Mouse (Mus musculus) kidney, embryonic 16.5 days (tissue): ENCODE measurements at regions not wholly inside any gene's neighbourhood (a gene's known extent, or its start where the extent isn't known, plus 50 kb on each side); places are given as distances from the start of the nearest gene placed in this dataset.

ENCODE experiments used
- ATAC-seq: fragments of 200-750 bp; cut with Nextera tagmentation; 2 replicates; pipeline ENCODE4 v1.8.0; 2017; ENCODE audit warnings: moderate TSS enrichment; ENCODE audit not compliant: low FRiP score, low TSS enrichment
- H3K27ac ChIP-seq: fragments of 300-500 bp; sonication (generic); 2 replicates; pipeline ENCODE4 v1.5.1; 2014; ENCODE audit warnings: low read length
- H3K27me3 ChIP-seq: fragments of 300-500 bp; sonication (generic); 2 replicates; pipeline ENCODE4 v1.6.1; 2014; ENCODE audit warnings: low read length, control low read depth, mixed read lengths; ENCODE audit not compliant: insufficient read depth
- H3K36me3 ChIP-seq: fragments of 300-500 bp; sonication (generic); 2 replicates; pipeline ENCODE4 v1.6.1; 2014; ENCODE audit warnings: low read length, control low read depth, mixed read lengths; ENCODE audit not compliant: insufficient read depth
- H3K4me1 ChIP-seq: fragments of 300-500 bp; sonication (generic); 2 replicates; pipeline ENCODE4 v1.6.1; 2014; ENCODE audit warnings: low read length, control low read depth, mixed read lengths; ENCODE audit not compliant: insufficient read depth
- H3K4me2 ChIP-seq: fragments of 300-500 bp; sonication (generic); replicated peaks from 2 replicates; pipeline ENCODE4 v1.6.1; 2014; ENCODE audit warnings: low read depth, low read length
- H3K4me3 ChIP-seq: fragments of 300-500 bp; sonication (generic); 2 replicates; pipeline ENCODE4 v1.5.1; 2014; ENCODE audit warnings: mild to moderate bottlenecking, low read length
- H3K9ac ChIP-seq: fragments of 300-500 bp; sonication (generic); replicated peaks from 2 replicates; pipeline ENCODE4 v1.6.1; 2014; ENCODE audit warnings: low read length
- H3K9me3 ChIP-seq: fragments of 300-500 bp; sonication (generic); 2 replicates; pipeline ENCODE4 v1.6.1; 2016; ENCODE audit warnings: low read length, control low read depth
- WGBS: fragments of 180-500 bp; shearing (Covaris S2); extraction: QIAGEN DNeasy Blood & Tissue Kit; methylation state at CpG from one replicate; pipeline ENCODE4 v1.1.7; 2014; 5-methylcytosine and 5-hydroxymethylcytosine counted together

GRCm38 (mm10) chrX:19162958-19163357 lies 318.2 kb downstream of the Tex13c3 start:
- Histone ChIP-seq H3K4me3 (no peak overlapping the region), H3K4me1 (no peaks in the 10 kb centered on the region), H3K36me3 (no peaks in the 10 kb centered on the region), H3K9ac (no peak overlapping the region), H3K9me3 (no peaks in the 10 kb centered on the region), H3K27me3 (no peaks in the 10 kb centered on the region), H3K27ac (no peak overlapping the region), H3K4me2 (no peak overlapping the region)
- 83% methylated on average over 1 of the region's 1 CpGs for WGBS
- no peak for ATAC-seq

DNA sequence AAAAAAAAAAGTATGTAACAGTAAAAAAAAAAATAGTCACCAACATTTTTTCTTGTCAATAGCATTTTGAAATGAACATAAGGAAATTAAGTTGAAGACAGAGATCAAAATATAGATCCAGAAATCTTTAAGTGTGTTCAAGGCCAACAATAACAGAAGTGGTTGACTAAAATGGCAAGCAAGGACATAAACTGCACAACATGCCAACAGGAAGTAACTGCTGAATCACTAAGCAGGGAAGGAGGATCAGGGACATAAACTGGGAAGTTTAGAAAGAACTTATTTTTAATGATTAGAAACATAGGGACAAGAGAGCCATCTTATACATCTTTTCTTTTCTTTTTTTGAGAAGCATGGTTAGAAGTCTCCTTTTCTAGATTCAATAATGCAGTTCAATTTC lies 318.8 kb downstream of the Tex13c3 start:
- H3K27ac ChIP-seq: no peak overlapping the region

GRCm38 (mm10) chrX:19160275-19160930 lies 320.7 kb downstream of the Tex13c3 start:
- Histone ChIP-seq H3K9me3 (no peaks in the 10 kb centered on the region), H3K4me2 (no peak overlapping the region), H3K27me3 (no peaks in the 10 kb centered on the region), H3K4me1 (no peaks in the 10 kb centered on the region), H3K9ac (no peak overlapping the region), H3K36me3 (no peaks in the 10 kb centered on the region), H3K27ac (no peak overlapping the region), H3K4me3 (no peak overlapping the region)
- no peak for ATAC-seq
- 75% methylated on average over 3 of the region's 3 CpGs for WGBS

More for the DNA sequence above, 318.8 kb downstream of the Tex13c3 start:
- no peaks in the 10 kb centered on the region for H3K27me3 ChIP-seq
- no peak overlapping the region for H3K4me2 ChIP-seq
- H3K36me3 ChIP-seq: no peaks in the 10 kb centered on the region
- H3K9ac ChIP-seq: no peak overlapping the region
- no peaks in the 10 kb centered on the region for H3K4me1 ChIP-seq
- ATAC-seq: no peak
- no peaks in the 10 kb centered on the region for H3K9me3 ChIP-seq
- no peak overlapping the region for H3K4me3 ChIP-seq

- no peak overlapping the region for H3K27ac ChIP-seq
- no peak for ATAC-seq
Observed at GRCm38 (mm10) chrX:19157464-19158203, 323.5 kb downstream of the Tex13c3 start.

DNA sequence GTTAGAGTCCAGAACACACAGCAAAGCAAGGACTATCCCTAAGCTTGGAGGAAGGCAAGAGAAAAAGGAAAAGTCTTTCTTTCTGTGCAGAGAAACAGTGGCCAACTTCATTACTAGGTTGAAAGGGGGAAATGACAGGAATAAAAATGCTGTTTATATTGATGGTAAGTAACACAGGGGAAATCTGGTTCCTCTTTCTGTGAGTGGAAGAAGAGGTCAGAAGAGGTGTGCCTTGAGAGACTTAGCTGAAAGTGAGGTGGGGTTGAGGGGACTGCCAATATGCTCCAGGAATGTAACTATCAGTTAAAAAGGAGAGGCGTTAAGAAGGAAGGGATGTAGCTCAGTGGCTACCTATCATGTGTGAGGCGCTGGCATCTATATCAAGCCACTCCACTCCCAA lies 327.5 kb downstream of the Tex13c3 start:
- Histone ChIP-seq H3K4me1 (no peaks in the 10 kb centered on the region), H3K4me2 (no peak overlapping the region), H3K4me3 (no peak overlapping the region), H3K36me3 (no peaks in the 10 kb centered on the region), H3K27me3 (no peaks in the 10 kb centered on the region), H3K27ac (no peak overlapping the region), H3K9me3 (no peaks in the 10 kb centered on the region), H3K9ac (no peak overlapping the region)
- 85% methylated on average over 2 of the region's 2 CpGs for WGBS
- no peak for ATAC-seq

More at GRCm38 (mm10) chrX:19157464-19158203, 323.5 kb downstream of the Tex13c3 start:
- Histone ChIP-seq H3K4me3 (no peak overlapping the region), H3K27me3 (no peaks in the 10 kb centered on the region), H3K36me3 (no peaks in the 10 kb centered on the region), H3K9me3 (no peaks in the 10 kb centered on the region), H3K9ac (no peak overlapping the region), H3K4me2 (no peak overlapping the region), H3K4me1 (no peaks in the 10 kb centered on the region)
- 76% methylated on average over 6 of the region's 6 CpGs for WGBS

DNA sequence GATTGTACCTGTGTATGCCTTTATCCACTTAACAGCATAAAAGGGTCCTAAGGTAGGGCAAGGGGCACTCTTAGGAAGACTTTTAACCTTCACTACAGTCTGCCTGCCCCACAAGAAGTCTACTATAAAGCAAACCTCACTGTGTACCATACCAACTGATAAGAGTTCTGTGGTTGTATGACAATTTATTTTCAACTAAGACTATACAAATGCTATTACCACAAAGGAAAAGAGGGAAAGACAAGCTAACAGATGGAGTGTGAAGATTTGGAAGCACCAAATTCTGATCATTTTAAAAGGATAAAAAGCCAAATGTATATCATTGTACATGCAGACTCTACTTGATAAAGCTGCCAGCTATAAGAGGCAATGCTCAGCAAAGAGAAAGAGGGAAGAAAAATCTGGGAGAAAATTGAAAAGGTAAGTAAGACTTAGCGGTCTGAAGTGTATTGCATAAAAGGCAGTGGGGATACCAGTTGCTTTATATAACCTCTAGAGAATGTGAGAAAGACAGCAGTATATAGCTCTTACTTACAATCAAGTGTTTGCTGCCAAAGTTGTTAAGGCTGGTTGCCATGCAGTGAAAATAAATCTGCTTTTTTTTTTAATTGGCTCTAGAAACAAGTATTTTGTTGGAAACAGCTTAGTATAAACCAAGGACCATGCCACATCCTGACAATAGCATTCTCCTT lies 328.8 kb downstream of the Tex13c3 start:
- Histone ChIP-seq H3K4me3 (no peak overlapping the region), H3K4me2 (no peak overlapping the region), H3K36me3 (no peaks in the 10 kb centered on the region), H3K27me3 (no peaks in the 10 kb centered on the region), H3K4me1 (no peaks in the 10 kb centered on the region), H3K9ac (no peak overlapping the region), H3K27ac (no peak overlapping the region), H3K9me3 (no peaks in the 10 kb centered on the region)
- 93% methylated on average over 1 of the region's 1 CpGs for WGBS
- no peak for ATAC-seq

DNA sequence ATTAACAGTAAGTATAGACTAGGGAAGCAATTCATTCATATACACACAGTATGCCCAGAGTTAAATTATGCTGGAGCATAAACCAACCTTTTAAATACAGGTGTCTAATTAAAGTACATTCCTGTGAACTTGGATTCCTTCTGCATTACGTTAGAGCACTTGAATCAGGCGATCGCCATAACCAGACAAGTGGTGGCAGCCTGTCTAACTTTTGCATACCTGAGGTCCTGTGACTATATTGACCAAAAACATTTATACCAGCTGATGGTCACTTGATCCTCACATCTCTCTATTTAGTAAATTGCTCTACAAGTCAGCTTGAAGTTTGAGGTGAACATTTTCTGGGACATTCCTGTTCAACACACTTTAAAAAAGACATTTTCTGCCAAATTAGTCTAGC lies 330.5 kb downstream of the Tex13c3 start:
- WGBS: 88% methylated on average over 3 of the region's 3 CpGs

GRCm38 (mm10) chrX:19148672-19149071 lies 332.4 kb downstream of the Tex13c3 start:
- no peaks in the 10 kb centered on the region for H3K9me3 ChIP-seq
- H3K9ac ChIP-seq: no peak overlapping the region
- 75% methylated on average over 1 of the region's 1 CpGs for whole genome bisulfite sequencing
- no peaks in the 10 kb centered on the region for H3K27me3 ChIP-seq
- no peak overlapping the region for H3K4me3 ChIP-seq
- H3K4me2 ChIP-seq: no peak overlapping the region
- ATAC-seq: no peak
- H3K36me3 ChIP-seq: no peaks in the 10 kb centered on the region
- no peaks in the 10 kb centered on the region for H3K4me1 ChIP-seq
- H3K27ac ChIP-seq: no peak overlapping the region

More for the DNA sequence above, 330.5 kb downstream of the Tex13c3 start:
- ATAC-seq: no peak
- Histone ChIP-seq H3K27me3 (no peaks in the 10 kb centered on the region), H3K27ac (no peak overlapping the region), H3K4me2 (no peak overlapping the region), H3K4me3 (no peak overlapping the region), H3K36me3 (no peaks in the 10 kb centered on the region), H3K4me1 (no peaks in the 10 kb centered on the region), H3K9ac (no peak overlapping the region), H3K9me3 (no peaks in the 10 kb centered on the region)

GRCm38 (mm10) chrX:19148251-19148650 lies 332.9 kb downstream of the Tex13c3 start:
- WGBS: 91% methylated on average over 3 of the region's 3 CpGs
- no peak overlapping the region for H3K4me2 ChIP-seq
- no peaks in the 10 kb centered on the region for H3K4me1 ChIP-seq
- H3K4me3 ChIP-seq: no peak overlapping the region
- ATAC-seq: no peak
- H3K27ac ChIP-seq: no peak overlapping the region
- H3K36me3 ChIP-seq: no peaks in the 10 kb centered on the region
- no peak overlapping the region for H3K9ac ChIP-seq
- H3K27me3 ChIP-seq: no peaks in the 10 kb centered on the region
- H3K9me3 ChIP-seq: no peaks in the 10 kb centered on the region

GRCm38 (mm10) chrX:19112753-19113152 lies 368.4 kb downstream of the Tex13c3 start:
- Histone ChIP-seq H3K36me3 (no peaks in the 10 kb centered on the region), H3K27ac (no peak overlapping the region), H3K9ac (no peak overlapping the region), H3K27me3 (no peaks in the 10 kb centered on the region), H3K4me3 (no peak overlapping the region), H3K9me3 (no peaks in the 10 kb centered on the region), H3K4me1 (no peaks in the 10 kb centered on the region), H3K4me2 (no peak overlapping the region)
- no peak for ATAC-seq
- WGBS: 76% methylated on average over 7 of the region's 7 CpGs
